Mouse (Mus musculus) megakaryocyte, embryonic 14.5 days (primary cell): ENCODE measurements around the gene Epha1.

ENCODE experiments used
- FLI1 ChIP-seq: IDR thresholded peaks from 2 replicates; pipeline ENCODE4 v1.6.1; 2012; ENCODE audit warnings: low read length, inconsistent platforms, mixed read lengths
- GATA1 ChIP-seq: IDR thresholded peaks from 3 replicates; pipeline ENCODE4 v1.6.1; 2012; ENCODE audit warnings: mixed read lengths, low read length, inconsistent platforms, borderline replicate concordance

DNA sequence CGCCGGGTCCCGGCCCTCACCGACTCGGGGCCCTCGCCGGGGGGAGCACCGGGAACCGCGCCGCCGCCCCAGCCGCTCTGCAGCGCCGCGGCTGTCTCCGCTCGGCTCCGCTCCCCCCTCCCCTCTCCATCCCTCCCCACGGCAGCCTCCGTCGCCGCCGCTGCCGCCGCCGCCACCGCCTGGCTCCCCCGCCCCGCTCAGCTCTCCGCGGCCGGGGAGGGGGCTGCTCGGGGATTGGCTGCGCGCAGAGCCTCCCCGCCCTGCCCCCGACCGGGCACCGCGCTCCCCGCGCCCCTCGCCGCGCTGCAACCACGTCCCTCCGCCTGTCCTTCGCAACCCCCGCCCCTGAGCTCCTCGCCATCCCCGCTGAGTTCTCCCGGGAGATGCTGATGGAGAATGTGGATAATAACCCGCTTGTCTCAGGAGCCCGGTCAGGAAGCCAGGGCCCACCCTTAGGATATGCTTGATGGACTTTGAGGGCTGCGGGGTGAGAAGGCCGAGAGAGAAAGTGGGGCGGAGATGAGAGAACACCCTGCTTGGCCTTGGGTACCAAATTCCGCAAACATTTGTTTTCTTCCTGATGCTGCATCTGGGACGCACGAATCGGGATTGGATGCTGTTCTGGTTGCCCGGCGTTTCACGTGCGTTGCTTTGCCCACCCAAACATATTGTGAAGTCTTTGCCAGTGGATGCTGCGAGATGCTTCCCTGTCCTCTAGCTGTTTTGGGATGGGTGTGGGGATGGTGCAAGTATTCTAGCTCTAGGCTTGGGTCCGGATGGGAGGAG, 48.4 kb downstream of the Epha1 start, which contains the start of gene Fam131b:
- no peak for TF ChIP-seq GATA1
- no peak for TF ChIP-seq FLI1
